Mouse (Mus musculus): ENCODE data around the gene Hist2h2bb. TPM values are rescaled to one million over a fixed set of nuclear protein-coding genes. Genes with fewer than 3 reads are reported as not detected.

Hist2h2bb gene
- 1,021 and 1,485 TPM in 2 replicates for total RNA-seq (2014; fragmentation: Nextera tagmentation)
- 6,042 and 11,084 TPM in 2 replicates for total RNA-seq (2017)

GRCm38 (mm10) chr3:96269511-96270474 lies at the start of gene Hist2h2bb:
TSS of gene Hist2h2bb (plus strand) at chr3:96269752.
- ATAC-seq (replicated peaks; ENCODE audit: low FRiP score, low TSS enrichment, poor library complexity, severe bottlenecking): peak; percentile 90

GRCm38 (mm10) chr3:96220131-96220764 lies 49.3 kb upstream of the Hist2h2bb start:
- ATAC-seq (replicated peaks; ENCODE audit: low FRiP score, low TSS enrichment, poor library complexity, severe bottlenecking): peak; percentile 31; the same call in 1 of the 2 replicates

GRCm38 (mm10) chr3:96220765-96221639 lies 48.5 kb upstream of the Hist2h2bb start, which contains the start of the genes Hist2h2ac and Hist2h2be:
TSS of gene Hist2h2ac (minus strand) at chr3:96220880.
TSS of gene Hist2h2be (plus strand) at chr3:96221119.
- peak; percentile 86 for ATAC-seq (replicated peaks; ENCODE audit: low FRiP score, low TSS enrichment, poor library complexity, severe bottlenecking)

GRCm38 (mm10) chr3:96221640-96222038 lies 47.9 kb upstream of the Hist2h2bb start:
- ATAC-seq (replicated peaks; ENCODE audit: low FRiP score, low TSS enrichment, poor library complexity, severe bottlenecking): no peak

- no peak for ATAC-seq (replicated peaks; ENCODE audit: low FRiP score, low TSS enrichment, poor library complexity, severe bottlenecking)
Measured at GRCm38 (mm10) chr3:96222774-96223173, 46.8 kb upstream of the Hist2h2bb start.

GRCm38 (mm10) chr3:96225421-96225820 lies 44.1 kb upstream of the Hist2h2bb start:
- ATAC-seq (replicated peaks; ENCODE audit: low FRiP score, low TSS enrichment, poor library complexity, severe bottlenecking): no peak

- no peak for ATAC-seq (replicated peaks; ENCODE audit: low FRiP score, low TSS enrichment, poor library complexity, severe bottlenecking)
Measured at GRCm38 (mm10) chr3:96226695-96227648, 42.6 kb upstream of the Hist2h2bb start.

- ATAC-seq (replicated peaks; ENCODE audit: low FRiP score, low TSS enrichment, poor library complexity, severe bottlenecking): no peak
Measured at GRCm38 (mm10) chr3:96228828-96229227, 40.7 kb upstream of the Hist2h2bb start.

- no peak for ATAC-seq (replicated peaks; ENCODE audit: low FRiP score, low TSS enrichment, poor library complexity, severe bottlenecking)
Measured at GRCm38 (mm10) chr3:96230404-96230803, 39.1 kb upstream of the Hist2h2bb start.

GRCm38 (mm10) chr3:96230910-96231757 lies 38.4 kb upstream of the Hist2h2bb start:
- ATAC-seq (replicated peaks; ENCODE audit: low FRiP score, low TSS enrichment, poor library complexity, severe bottlenecking): peak; percentile 50

GRCm38 (mm10) chr3:96231758-96232120 lies 37.8 kb upstream of the Hist2h2bb start:
- no peak for ATAC-seq (replicated peaks; ENCODE audit: low FRiP score, low TSS enrichment, poor library complexity, severe bottlenecking)

- ATAC-seq (replicated peaks; ENCODE audit: low FRiP score, low TSS enrichment, poor library complexity, severe bottlenecking): no peak
Measured at GRCm38 (mm10) chr3:96234914-96235313, 34.6 kb upstream of the Hist2h2bb start.

GRCm38 (mm10) chr3:96235836-96236235 lies 33.7 kb upstream of the Hist2h2bb start:
- no peak for ATAC-seq (replicated peaks; ENCODE audit: low FRiP score, low TSS enrichment, poor library complexity, severe bottlenecking)

- no peak for ATAC-seq (replicated peaks; ENCODE audit: low FRiP score, low TSS enrichment, poor library complexity, severe bottlenecking)
Measured at GRCm38 (mm10) chr3:96236834-96237334, 32.7 kb upstream of the Hist2h2bb start.

- ATAC-seq (replicated peaks; ENCODE audit: low FRiP score, low TSS enrichment, poor library complexity, severe bottlenecking): no peak
Measured at GRCm38 (mm10) chr3:96237335-96237903, 32.1 kb upstream of the Hist2h2bb start.

GRCm38 (mm10) chr3:96237904-96238511 lies 31.5 kb upstream of the Hist2h2bb start:
- ATAC-seq (replicated peaks; ENCODE audit: low FRiP score, low TSS enrichment, poor library complexity, severe bottlenecking): peak; percentile 11

Data from megakaryocyte-erythroid progenitor cell, adult 5-6 weeks (primary cell).